In the genomic region with DNA sequence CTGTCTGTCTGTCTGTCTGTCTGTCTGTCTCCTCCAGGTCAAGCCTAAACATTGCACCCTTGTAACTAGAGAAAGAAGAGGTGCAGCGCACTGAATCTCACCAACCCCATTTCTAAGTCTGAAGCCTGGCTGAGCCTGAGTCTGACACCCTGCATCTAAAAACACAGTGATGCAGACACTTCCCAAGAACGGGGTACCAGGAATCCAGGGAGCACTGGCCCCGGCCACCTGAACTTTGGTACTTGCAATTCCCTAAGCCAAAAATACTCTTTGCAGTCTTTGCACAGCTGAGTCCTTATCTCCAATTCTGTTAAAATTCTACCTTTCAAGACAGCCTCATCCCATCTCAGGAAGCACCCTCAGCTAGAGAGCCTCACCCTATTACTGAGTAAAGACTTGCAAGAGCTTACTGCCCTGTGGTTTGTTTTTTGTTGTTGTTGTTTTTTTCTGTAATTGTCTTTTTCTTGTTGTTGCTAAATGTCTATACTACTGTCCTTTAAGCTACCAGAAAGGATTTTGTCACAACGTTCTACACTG, we compare ENCODE assay signal across 22 mouse cellular contexts.
DNase-seq lines count a peak whose midpoint lies in the region; ATAC-seq and TF ChIP-seq lines count a peak whose summit lies in the region.
"Had no signal": no experiment of that assay in that cellular context is flagged by ENCODE, and none has a peak within 500 bp of the region (broad histone marks: within the 10 kb centered on the region; RNA-seq: fewer than 3 reads in every experiment).

No protein-coding gene starts in this region.

- TF ChIP-seq CTCF in stomach, postnatal 0 days (IDR thresholded peaks at IDR 0.05; ENCODE audit: low read depth) = no peak
- no peak for TF ChIP-seq CTCF in midbrain, postnatal 0 days (IDR thresholded peaks at IDR 0.05)

- WGBS in stomach, embryonic 14.5 days = 74% methylated on average over 4 of the region's 4 CpGs
- 73% methylated on average over 4 of the region's 4 CpGs for WGBS in stomach, postnatal 0 days
- 54% methylated on average over 4 of the region's 4 CpGs for WGBS in liver, embryonic 13.5 days (ENCODE audit: insufficient replicate concordance)
- 81% methylated on average over 4 of the region's 4 CpGs for WGBS in midbrain, postnatal 0 days

- H3K4me3 ChIP-seq in stomach, embryonic 14.5 days (ENCODE audit: low read depth, low read length) = no peak overlapping the region
- no peak overlapping the region for H3K4me3 ChIP-seq in stomach, postnatal 0 days (ENCODE audit: low read depth, low read length)
- H3K4me3 ChIP-seq in liver, embryonic 13.5 days (replicated peaks) = no peak overlapping the region
- no peak overlapping the region for H3K4me3 ChIP-seq in midbrain, postnatal 0 days (ENCODE audit: low read depth, low read length)
- H3K4me3 ChIP-seq: embryonic facial prominence, embryonic 10.5 days; gastrocnemius, adult 2 months; heart, embryonic 10.5 days; hindbrain, embryonic 12.5 days had no signal

- no peaks in the 10 kb centered on the region for H3K27me3 ChIP-seq in stomach, embryonic 14.5 days (ENCODE audit: control insufficient read depth, insufficient read depth, low read length)
- no peaks in the 10 kb centered on the region for H3K27me3 ChIP-seq in stomach, postnatal 0 days (ENCODE audit: control insufficient read depth, insufficient read depth, low read length)
- no peaks in the 10 kb centered on the region for H3K27me3 ChIP-seq in liver, embryonic 13.5 days
- no peaks in the 10 kb centered on the region for H3K27me3 ChIP-seq in midbrain, postnatal 0 days (ENCODE audit: insufficient read depth, low read length)
- H3K27me3 ChIP-seq: hindbrain, embryonic 12.5 days had no signal

- TF ChIP-seq EP300 in stomach, postnatal 0 days (optimal IDR thresholded peaks at IDR 0.05) = no peak

- DNase-seq in embryo, embryonic 10 days (ENCODE audit: low spot score) = peak; percentile 1
- no peak for DNase-seq in embryo, embryonic 9.5 days (ENCODE audit: extremely low spot score)
- DNase-seq in stomach, postnatal 0 days (ENCODE audit: low spot score) = no peak
- no peak for DNase-seq in liver, embryonic 13.5 days
- peak; percentile 73 for DNase-seq in yolk sac, embryonic 10.5 days (ENCODE audit: low spot score)
- no peak for DNase-seq in midbrain, postnatal 0 days (ENCODE audit: low spot score)
- DNase-seq: B cell, adult 2 months; cerebellum, adult 11-12 months; cerebellum, adult 9-10 months; cerebellum, postnatal 25 days; gastrocnemius, adult 2 months; gastrocnemius, postnatal 25 days; heart, postnatal 10 days; heart, postnatal 4 days had no signal

- H3K4me1 ChIP-seq in stomach, embryonic 14.5 days (ENCODE audit: control insufficient read depth, insufficient read depth, low read length) = no peaks in the 10 kb centered on the region
- no peaks in the 10 kb centered on the region for H3K4me1 ChIP-seq in stomach, postnatal 0 days (replicated peaks; ENCODE audit: control insufficient read depth, insufficient read depth)
- H3K4me1 ChIP-seq in liver, embryonic 13.5 days (replicated peaks) = peaks cover 71% of the 10 kb centered on the region
- H3K4me1 ChIP-seq in midbrain, postnatal 0 days (ENCODE audit: insufficient read depth, low read length) = no peaks in the 10 kb centered on the region
- H3K4me1 ChIP-seq: hindbrain, embryonic 12.5 days had no signal

- no peak overlapping the region for H3K4me2 ChIP-seq in stomach, embryonic 14.5 days (replicated peaks; ENCODE audit: low read depth, low read length)
- no peak overlapping the region for H3K4me2 ChIP-seq in stomach, postnatal 0 days (replicated peaks; ENCODE audit: low read depth)
- H3K4me2 ChIP-seq in liver, embryonic 13.5 days = peak overlapping the region; percentile 46
- H3K4me2 ChIP-seq in midbrain, postnatal 0 days (ENCODE audit: low read depth, low read length, poor library complexity, severe bottlenecking) = no peak overlapping the region
- H3K4me2 ChIP-seq: hindbrain, embryonic 12.5 days had no signal

- H3K9me3 ChIP-seq in stomach, embryonic 14.5 days (ENCODE audit: control insufficient read depth, low read depth, low read length) = no peaks in the 10 kb centered on the region
- no peaks in the 10 kb centered on the region for H3K9me3 ChIP-seq in stomach, postnatal 0 days (ENCODE audit: control insufficient read depth, low read length)
- no peaks in the 10 kb centered on the region for H3K9me3 ChIP-seq in liver, embryonic 13.5 days (replicated peaks)
- no peaks in the 10 kb centered on the region for H3K9me3 ChIP-seq in midbrain, postnatal 0 days (ENCODE audit: low read length)
- H3K9me3 ChIP-seq: embryonic facial prominence, embryonic 10.5 days; G1E; heart, embryonic 10.5 days; hindbrain, embryonic 12.5 days had no signal

- H3K27ac ChIP-seq in stomach, embryonic 14.5 days (ENCODE audit: low read length) = no peak overlapping the region
- no peak overlapping the region for H3K27ac ChIP-seq in stomach, postnatal 0 days (replicated peaks)
- H3K27ac ChIP-seq in liver, embryonic 13.5 days = peak overlapping the region; percentile 66; the same call in 1 of the 2 replicates
- no peak overlapping the region for H3K27ac ChIP-seq in midbrain, postnatal 0 days (ENCODE audit: low read depth, low read length)
- H3K27ac ChIP-seq: embryonic facial prominence, embryonic 10.5 days; gastrocnemius, adult 2 months; heart, embryonic 10.5 days; hindbrain, embryonic 12.5 days had no signal

- ATAC-seq in stomach, embryonic 14.5 days (ENCODE audit: insufficient number of reproducible peaks, insufficient read depth, low FRiP score, low read depth) = 0 out of 2 replicates have a peak, but pooled peaks have one; percentile 11
- no peak for ATAC-seq in stomach, postnatal 0 days (ENCODE audit: low FRiP score, low TSS enrichment)
- no peak for ATAC-seq in liver, embryonic 13.5 days (ENCODE audit: low read depth)
- ATAC-seq in midbrain, postnatal 0 days (ENCODE audit: low FRiP score) = no peak
- ATAC-seq in inflammation-experienced regulatory T-cells, adult 6 months = no peak
- ATAC-seq: CD4-positive, CD25-positive, alpha-beta regulatory T cell, adult 4 months; forebrain, embryonic 14.5 days had no signal

- peaks cover 6% of the 10 kb centered on the region; the same call in 1 of the 2 replicates for H3K36me3 ChIP-seq in stomach, embryonic 14.5 days (ENCODE audit: control insufficient read depth, insufficient read depth, low read length)
- no peaks in the 10 kb centered on the region for H3K36me3 ChIP-seq in stomach, postnatal 0 days (ENCODE audit: control insufficient read depth, insufficient read depth, low read length)
- no peaks in the 10 kb centered on the region for H3K36me3 ChIP-seq in liver, embryonic 13.5 days
- no peaks in the 10 kb centered on the region for H3K36me3 ChIP-seq in midbrain, postnatal 0 days (ENCODE audit: insufficient read depth, low read length)
- H3K36me3 ChIP-seq: G1E; hindbrain, embryonic 12.5 days had no signal

- no peak overlapping the region for H3K9ac ChIP-seq in stomach, embryonic 14.5 days (replicated peaks; ENCODE audit: low read depth, low read length)
- H3K9ac ChIP-seq in stomach, postnatal 0 days (ENCODE audit: low read length) = no peak overlapping the region
- 0 out of 2 replicates have a peak overlapping the region, but pooled peaks have one; percentile 15 for H3K9ac ChIP-seq in liver, embryonic 13.5 days
- H3K9ac ChIP-seq in midbrain, postnatal 0 days (replicated peaks; ENCODE audit: low read length, poor library complexity, severe bottlenecking) = no peak overlapping the region
- H3K9ac ChIP-seq: hindbrain, embryonic 12.5 days had no signal

Comparison
In these comparisons a context has a peak if more than half of its experiments do, and no peak if none do; other contexts are left out.
1. DNase-seq: peak in embryo, embryonic 10 days (single experiment) and yolk sac, embryonic 10.5 days (single experiment); none in embryo, embryonic 9.5 days (single experiment), stomach, postnatal 0 days (single experiment), liver, embryonic 13.5 days (single experiment) and midbrain, postnatal 0 days (single experiment).